Mouse (Mus musculus): ENCODE results near the gene Naif1.

DNA sequence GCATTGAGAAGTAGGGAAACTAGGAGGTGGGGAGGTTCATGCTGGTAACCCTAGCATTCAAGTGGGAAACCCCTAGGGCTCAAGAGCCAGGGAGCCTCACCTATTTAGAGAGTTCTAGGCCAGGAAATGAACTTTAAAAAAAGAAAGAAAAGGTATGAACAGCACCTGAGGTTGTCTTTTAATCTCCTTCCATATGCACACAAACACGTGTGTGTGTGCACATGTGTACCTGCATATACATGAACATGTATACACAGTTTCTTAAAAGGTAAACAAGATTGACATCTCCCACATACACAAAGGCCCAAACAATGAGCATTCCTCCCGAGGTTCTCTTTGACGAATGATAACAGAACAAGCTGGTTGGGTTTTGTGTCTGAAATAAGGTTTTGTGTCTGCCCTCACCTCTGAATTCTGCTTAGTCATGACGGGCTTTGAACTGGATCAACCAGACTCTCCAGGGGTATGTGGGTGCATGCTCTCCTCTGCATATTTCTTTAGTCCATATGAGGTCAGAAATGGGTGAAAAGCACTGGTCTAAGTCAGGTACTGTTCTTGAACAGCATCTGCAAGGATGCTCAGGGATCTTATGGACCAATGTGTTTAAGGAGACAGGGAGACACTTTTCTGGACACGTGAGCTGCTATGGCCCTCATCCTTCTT, 3.5 kb downstream of the Naif1 start:
- no peak for TF ChIP-seq TAL1 (IDR thresholded peaks at IDR 0.05; ENCODE audit: low read length)
- no peak for TF ChIP-seq GATA1 (IDR thresholded peaks at IDR 0.05; ENCODE audit: low read length)
